Mouse (Mus musculus): Measurements from ENCODE around the gene Mt3. TPM values are rescaled to one million over a fixed set of nuclear protein-coding genes. Genes with fewer than 3 reads are reported as not detected.

The Mt3 gene
- total and polyA plus RNA-seq, 3 experiments = not detected

GRCm38 (mm10) chr8:94113972-94114371, 38.4 kb upstream of the Mt3 start:
- no peak for DNase-seq (ENCODE audit: low read depth, low spot score)
- Histone ChIP-seq H3K9me3 (replicated peaks; ENCODE audit: insufficient read depth, low read length) (no peaks in the 10 kb centered on the region), H3K4me1 (ENCODE audit: control insufficient read depth in 1 of 2, insufficient read depth in 2 of 2, low read length in 2 of 2) (peaks cover 0 to 23% of the 10 kb centered on the region in 2 experiments; a peak in 3 of 4 replicates), H3K27ac (ENCODE audit: control insufficient read depth, low read depth, low read length) (no peak overlapping the region), H3K27me3 (ENCODE audit: control insufficient read depth in 1 of 2, insufficient read depth in 2 of 2, low read length in 2 of 2) (no peaks in the 10 kb centered on the region), H3K79me2 (ENCODE audit: control insufficient read depth, insufficient read depth, low read length, poor library complexity) (no peaks in the 10 kb centered on the region), H3K9ac (ENCODE audit: control insufficient read depth, low read depth, low read length, poor library complexity, severe bottlenecking) (no peak overlapping the region), H3K36me3 (ENCODE audit: control insufficient read depth in 1 of 2, insufficient read depth in 2 of 2, low read length in 2 of 2) (peaks cover 0 to 14% of the 10 kb centered on the region in 2 experiments; a peak in 2 of 4 replicates), H3K4me3 (ENCODE audit: control insufficient read depth in 1 of 2, insufficient read depth in 1 of 2, low read depth in 2 of 2, low read length in 2 of 2) (no peak overlapping the region)
- TF ChIP-seq RCOR1 (IDR thresholded peaks at IDR 0.05; ENCODE audit: low read depth, low read length) = no peak
- TF ChIP-seq ZNF384 (IDR thresholded peaks at IDR 0.05; ENCODE audit: low read depth, low read length) = peak; percentile 71

GRCm38 (mm10) chr8:94118776-94119430, 33.5 kb upstream of the Mt3 start:
- Histone ChIP-seq H3K27ac (ENCODE audit: control insufficient read depth, low read depth, low read length) (no peak overlapping the region), H3K27me3 (ENCODE audit: control insufficient read depth in 1 of 2, insufficient read depth in 2 of 2, low read length in 2 of 2) (peaks cover 0 to 4% of the 10 kb centered on the region in 2 experiments; a peak in 2 of 4 replicates), H3K9ac (ENCODE audit: control insufficient read depth, low read depth, low read length, poor library complexity, severe bottlenecking) (no peak overlapping the region), H3K9me3 (replicated peaks; ENCODE audit: insufficient read depth, low read length) (no peaks in the 10 kb centered on the region), H3K4me1 (ENCODE audit: control insufficient read depth in 1 of 2, insufficient read depth in 2 of 2, low read length in 2 of 2) (peaks cover 0 to 2% of the 10 kb centered on the region in 2 experiments; a peak in 2 of 4 replicates), H3K36me3 (ENCODE audit: control insufficient read depth in 1 of 2, insufficient read depth in 2 of 2, low read length in 2 of 2) (no peaks in the 10 kb centered on the region; a peak in 1 of 4 replicates), H3K79me2 (ENCODE audit: control insufficient read depth, insufficient read depth, low read length, poor library complexity) (no peaks in the 10 kb centered on the region), H3K4me3 (ENCODE audit: control insufficient read depth in 1 of 2, insufficient read depth in 1 of 2, low read depth in 2 of 2, low read length in 2 of 2) (no peak overlapping the region)
- DNase-seq (ENCODE audit: low read depth, low spot score) = peak; percentile 49
- TF ChIP-seq RCOR1 (IDR thresholded peaks at IDR 0.05; ENCODE audit: low read depth, low read length) (no peak), TBP (IDR thresholded peaks at IDR 0.05; ENCODE audit: low read depth, low read length) (no peak), ELF1 (IDR thresholded peaks at IDR 0.05; ENCODE audit: low read depth, low read length) (no peak), HCFC1 (IDR thresholded peaks at IDR 0.05; ENCODE audit: low read depth, low read length) (no peak), POLR2AphosphoS2 (IDR thresholded peaks at IDR 0.05; ENCODE audit: low read length) (no peak), NELFE (IDR thresholded peaks at IDR 0.05; ENCODE audit: low read depth, low read length) (no peak), JUND (IDR thresholded peaks at IDR 0.05; ENCODE audit: low read depth, low read length) (no peak), CHD1 (IDR thresholded peaks at IDR 0.05; ENCODE audit: low read depth, low read length) (no peak), MAX (IDR thresholded peaks at IDR 0.05; ENCODE audit: low read length) (0 out of 2 replicates have a peak, but pooled peaks have one; percentile 38), TCF12 (IDR thresholded peaks at IDR 0.05; ENCODE audit: low read depth, low read length) (peak; percentile 21; the same call in 1 of the 2 replicates), TAL1 (IDR thresholded peaks at IDR 0.05; ENCODE audit: low read length) (0 out of 2 replicates have a peak, but pooled peaks have one; percentile 16), ETS1 (IDR thresholded peaks at IDR 0.05; ENCODE audit: low read depth, low read length) (no peak), MYB (IDR thresholded peaks at IDR 0.05; ENCODE audit: low read depth, low read length) (no peak), MXI1 (IDR thresholded peaks at IDR 0.05; ENCODE audit: low read depth, low read length) (0 out of 2 replicates have a peak, but pooled peaks have one; percentile 21), NRF1 (IDR thresholded peaks at IDR 0.05; ENCODE audit: insufficient read depth, low read depth, low read length, poor library complexity, severe bottlenecking) (no peak), CTCF (IDR thresholded peaks at IDR 0.05 in 2 of 3, conservative IDR thresholded peaks at IDR 0.05 in 1 of 3; ENCODE audit: control insufficient read depth in 1 of 3, insufficient read depth in 1 of 3, low read depth in 2 of 3, low read length in 3 of 3, poor library complexity in 1 of 3, severe bottlenecking in 1 of 3) (no peak), USF1 (IDR thresholded peaks at IDR 0.05; ENCODE audit: low read depth, low read length) (0 out of 2 replicates have a peak, but pooled peaks have one; percentile 8), KAT2A (conservative IDR thresholded peaks at IDR 0.05; ENCODE audit: low read depth, low read length) (no peak), SIN3A (IDR thresholded peaks at IDR 0.05; ENCODE audit: low read length) (no peak), USF2 (IDR thresholded peaks at IDR 0.05; ENCODE audit: borderline replicate concordance in 1 of 2, insufficient read depth in 1 of 2, low read depth in 1 of 2, low read length in 2 of 2) (no peak), GATA1 (IDR thresholded peaks at IDR 0.05; ENCODE audit: low read depth, low read length) (no peak), MYC (IDR thresholded peaks at IDR 0.05; ENCODE audit: low read depth, low read length) (peak; percentile 65; the same call in 1 of the 2 replicates), ZC3H11A (IDR thresholded peaks at IDR 0.05; ENCODE audit: low read depth, low read length) (no peak)
